Mouse (Mus musculus) duodenum, adult 2 months (tissue): ENCODE results near the gene Ubash3b. TPM values are rescaled to one million over a fixed set of nuclear protein-coding genes. Genes with fewer than 3 reads are reported as not detected.

Experiments
- polyA plus RNA-seq: library from polyadenylated mRNA; depleted of rRNA; stranded (reverse); fragments of >200 nt; gene quantifications from 2 replicates; pipeline ENCODE4 v1.2.3, GENCODE M21; 2012; ENCODE audit warnings: low replicate concordance; rRNA removed

The Ubash3b gene
- 0.90 and 1.2 TPM in 2 replicates for polyA plus RNA-seq

GRCm38 (mm10) chr9:41161413-41161812, at the start of gene Ubash3b:
Ubash3b (minus strand) TSS chr9:41161697.

GRCm38 (mm10) chr9:41004415-41004814, 157.1 kb downstream of the Ubash3b start, which contains the start of gene Crtam:
Crtam (minus strand) TSS chr9:41004628.

GRCm38 (mm10) chr9:40963586-40964417, 197.7 kb downstream of the Ubash3b start, which contains the start of gene Jhy:
Jhy (minus strand) TSS chr9:40964118.

Other genes with a start within 250 kb of the Ubash3b start
- gene Jhy, start 197.6 kb downstream of the Ubash3b start, polyA plus RNA-seq, result 0.07 TPM in 1 of 2 replicates, not detected in the other
- 0.11 TPM in 1 of 2 replicates, not detected in the other for gene Crtam, start 157.1 kb downstream of the Ubash3b start, polyA plus RNA-seq